Mouse (Mus musculus) gastrocnemius, adult 18-20 months (tissue): Measurements from ENCODE around the gene Olfr325. TPM values are rescaled to one million over a fixed set of nuclear protein-coding genes. Genes with fewer than 3 reads are reported as not detected.
"Not testable (repeated sequence)": the region's sequence is repeated elsewhere in the genome, so short reads cannot be mapped to it uniquely, and the experiment has no call there.

Experiments
- DNase-seq: peaks from one replicate; pipeline ENCODE4 v3.0.0; 2021; ENCODE audit warnings: low spot score
- long read RNA-seq, 2 experiments: library from polyadenylated mRNA; stranded (forward); transcript quantifications; one replicate each; pipeline ENCODE4 v2.0.0; 2021
- total RNA-seq, 2 experiments: library from RNA; stranded (reverse); gene quantifications; 2 replicates each; pipeline ENCODE4 v1.2.3; 2021

The Olfr325 gene
- not detected for total RNA-seq
- long read RNA-seq, experiment 1, result 0 reads
- long read RNA-seq, experiment 2, result 0 reads

DNA sequence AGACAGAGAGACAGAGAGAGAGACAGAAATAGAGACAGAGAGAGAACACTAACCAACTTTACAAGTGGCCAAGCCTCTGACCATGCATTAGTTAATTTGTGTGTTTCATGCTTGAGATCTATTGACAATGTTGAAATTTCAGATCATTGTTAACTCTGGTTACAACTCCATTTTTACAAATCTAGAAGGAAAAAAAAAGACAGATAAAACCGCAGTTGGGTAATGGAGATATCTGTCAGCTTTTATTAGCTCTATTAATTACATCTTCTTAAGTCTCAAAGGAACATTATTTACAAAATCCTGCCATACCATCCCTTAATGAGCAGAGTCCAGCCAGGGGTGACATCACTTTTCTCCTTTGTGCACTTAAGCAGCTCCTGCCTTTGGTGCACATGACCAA, at the start of gene Olfr325:
Gene Olfr325 (plus strand): TSS at position 301 of the 400 bp plus-strand sequence.
- no peak for DNase-seq

- not testable (repeated sequence) for DNase-seq
Observed at GRCm38 (mm10) chr11:58534736-58535135, 42.8 kb upstream of the Olfr325 start, which contains the start of gene Olfr330. TSS of gene Olfr330 (minus strand) at chr11:58534836.

DNA sequence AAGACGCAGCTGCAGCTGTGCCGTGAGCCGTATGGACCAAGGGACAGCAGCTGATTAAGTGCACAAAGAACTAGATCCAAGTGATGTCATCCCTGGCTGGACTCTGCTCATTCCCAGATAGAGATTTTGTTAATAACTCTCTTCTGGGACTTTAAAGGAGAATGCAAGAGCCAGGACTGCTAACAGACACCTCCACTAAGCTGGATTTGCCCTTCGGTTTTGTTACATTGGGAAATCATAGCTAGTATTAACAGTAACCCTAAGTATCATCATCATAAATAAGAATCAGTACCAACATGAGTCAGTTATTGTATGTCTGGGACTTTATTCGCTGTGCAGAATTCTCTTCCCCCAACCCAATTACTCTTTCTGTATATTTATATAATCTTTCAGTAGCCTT, 31.2 kb upstream of the Olfr325 start, which contains the start of gene Olfr329-ps:
Gene Olfr329-ps (minus strand): TSS at position 101 of the 400 bp plus-strand sequence.
- DNase-seq, result peak; percentile 10

GRCm38 (mm10) chr11:58555536-58555935, 22.0 kb upstream of the Olfr325 start, which contains the start of gene Olfr328:
TSS of gene Olfr328 (minus strand) at chr11:58555636.
- DNase-seq, result no peak

DNA sequence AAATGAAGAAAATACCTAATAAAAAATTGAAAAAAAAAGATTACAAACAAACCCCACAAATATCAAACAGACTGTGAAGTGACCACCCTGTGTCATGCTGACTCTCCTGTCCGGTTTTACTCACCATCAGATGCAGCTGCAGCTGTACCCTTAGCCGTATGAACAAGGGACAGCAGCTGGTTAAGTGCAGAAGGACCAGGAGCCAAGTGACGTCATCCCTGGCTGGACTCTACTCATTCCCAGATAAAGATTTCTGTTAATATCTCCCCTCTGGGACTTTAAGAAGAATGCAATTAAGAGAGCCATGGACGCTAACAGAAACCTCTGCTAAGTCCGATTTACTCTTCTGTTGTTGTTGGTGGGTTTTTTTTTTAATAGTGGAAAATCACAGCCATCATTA, 7.1 kb upstream of the Olfr325 start, which contains the start of gene Olfr224:
Gene Olfr224 (minus strand): TSS at position 149 of the 400 bp plus-strand sequence.
- peak; percentile 12 for DNase-seq

DNA sequence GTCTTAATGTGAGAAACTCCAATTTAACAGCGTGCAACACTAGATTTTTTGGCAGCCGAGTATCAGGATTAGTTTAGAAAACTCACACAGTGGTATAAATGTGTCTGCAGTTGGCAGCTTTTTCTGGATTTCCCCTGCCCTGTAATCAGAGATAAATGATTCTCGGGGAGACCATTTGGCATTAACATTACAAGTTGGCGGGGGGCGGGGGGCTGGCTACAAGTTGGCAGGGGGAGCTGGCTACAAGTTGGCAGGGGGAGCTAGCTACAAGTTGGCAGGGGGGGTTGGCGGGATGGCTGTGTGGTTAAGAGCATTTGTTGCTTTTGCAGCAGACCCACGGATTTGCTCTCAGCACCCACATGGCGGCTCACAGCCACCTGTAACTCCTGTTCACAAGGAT, 1.1 kb downstream of the Olfr325 start:
- DNase-seq, result no peak

- peak; percentile 48 for DNase-seq
Observed at GRCm38 (mm10) chr11:58587898-58588348, 10.4 kb downstream of the Olfr325 start.

DNA sequence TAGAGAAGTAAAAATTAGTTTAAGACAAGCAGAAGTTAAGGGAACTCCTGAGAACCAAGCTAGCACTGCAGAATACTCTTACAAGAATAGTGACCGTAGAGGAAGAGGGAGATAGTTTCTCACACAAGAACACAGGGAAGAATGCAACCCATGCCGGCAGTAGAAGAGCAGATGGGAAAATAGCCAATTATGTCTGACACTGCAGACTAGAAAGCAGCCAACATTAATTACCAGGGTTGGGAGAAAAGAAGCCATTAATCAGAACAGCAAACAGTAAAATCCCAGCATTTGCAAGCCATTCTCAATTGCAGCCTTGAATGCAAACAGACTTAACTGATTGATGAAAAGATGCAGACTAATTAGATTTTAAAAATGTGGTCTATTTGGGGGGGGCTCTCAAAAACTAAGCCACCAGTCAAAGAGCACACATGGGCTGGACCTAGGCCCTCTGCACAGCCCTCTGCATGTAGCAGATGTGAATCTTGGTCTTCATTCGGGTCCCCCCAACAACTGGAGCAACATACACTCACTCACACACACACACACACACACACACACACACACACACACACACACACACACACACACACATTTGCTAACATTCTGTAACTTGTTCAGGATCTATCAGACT, 11.2 kb downstream of the Olfr325 start:
- no peak for DNase-seq

GRCm38 (mm10) chr11:58594814-58595213, 17.3 kb downstream of the Olfr325 start, which contains the start of gene Olfr324:
TSS of gene Olfr324 (plus strand) at chr11:58595114.
- DNase-seq, result no peak

DNA sequence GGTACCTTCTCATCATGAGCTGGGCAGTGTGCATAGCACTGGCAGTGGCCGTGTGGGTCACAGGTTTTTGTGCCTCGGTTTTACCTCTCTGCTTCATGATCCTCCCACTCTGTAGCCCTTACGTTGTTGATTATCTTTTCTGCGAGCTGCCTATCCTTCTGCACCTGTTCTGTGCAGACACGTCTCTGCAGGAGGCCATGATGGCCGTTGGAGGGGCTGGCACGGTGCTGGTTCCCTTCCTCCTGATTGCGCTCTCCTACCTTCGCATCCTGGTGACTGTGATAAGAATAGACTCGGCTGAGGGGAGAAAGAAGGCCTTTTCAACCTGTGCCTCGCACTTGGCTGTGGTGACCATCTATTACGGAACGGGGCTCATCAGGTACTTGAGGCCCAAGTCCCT, 20.3 kb downstream of the Olfr325 start:
- no peak for DNase-seq

DNA sequence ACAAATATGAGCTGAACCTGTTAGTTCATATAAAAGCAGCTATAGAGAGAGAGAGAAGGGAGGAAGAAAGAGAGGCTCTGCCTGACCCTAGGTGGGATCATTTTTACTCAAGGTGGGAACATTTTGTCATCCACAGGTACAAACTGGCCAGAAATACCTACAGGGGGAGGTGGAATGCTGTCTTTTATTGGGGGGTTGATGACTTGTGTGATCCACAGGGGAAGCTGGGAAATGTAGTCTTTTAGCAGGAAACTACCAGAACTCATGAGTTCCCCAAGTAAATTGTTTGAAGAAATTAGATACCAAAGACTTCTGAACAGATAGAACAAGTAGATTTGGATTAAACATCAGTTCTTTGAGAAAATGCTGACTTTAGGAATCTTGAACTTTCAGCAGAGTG, 24.5 kb downstream of the Olfr325 start:
- DNase-seq, result no peak

GRCm38 (mm10) chr11:58602800-58603560, 25.4 kb downstream of the Olfr325 start:
- DNase-seq, result no peak

DNA sequence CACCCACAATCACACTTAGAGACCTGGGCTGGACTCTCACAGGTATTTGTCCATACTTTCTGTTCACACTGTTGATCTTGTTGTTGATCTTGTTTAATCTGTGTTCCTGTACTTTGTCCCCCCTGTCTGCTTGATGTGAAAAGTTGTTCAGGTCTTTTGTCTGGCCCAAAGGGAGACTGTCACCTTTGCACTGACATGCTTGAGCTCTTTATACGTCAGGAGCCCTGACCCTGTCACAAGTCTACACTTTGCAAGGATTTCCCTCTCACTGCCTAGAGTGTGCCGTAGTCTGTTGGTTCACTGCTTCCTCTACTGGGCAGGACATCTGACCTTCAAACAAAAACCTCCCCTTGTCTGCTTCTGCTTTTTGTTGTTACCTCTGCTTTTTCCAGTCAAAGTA, 27.2 kb downstream of the Olfr325 start:
- DNase-seq, result no peak

DNA sequence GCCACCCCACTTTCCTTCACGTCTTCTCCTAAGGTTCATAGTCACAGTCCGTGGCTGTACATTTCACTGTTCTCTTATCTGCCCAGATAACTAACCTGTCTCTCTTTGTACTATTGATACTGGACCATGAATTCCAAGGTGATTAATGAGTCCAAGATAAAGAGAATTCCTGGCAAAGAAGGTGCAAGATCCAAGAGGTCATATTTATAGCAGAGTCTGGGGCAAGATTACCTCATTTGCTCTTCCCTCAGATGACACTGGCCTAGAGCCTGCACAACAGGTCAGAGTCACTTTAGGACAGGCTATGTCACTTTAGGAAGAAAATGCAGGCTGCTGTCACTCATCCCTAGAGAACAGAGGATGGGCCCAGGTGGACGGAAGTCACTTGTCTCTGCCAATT, 27.7 kb downstream of the Olfr325 start:
- no peak for DNase-seq

DNA sequence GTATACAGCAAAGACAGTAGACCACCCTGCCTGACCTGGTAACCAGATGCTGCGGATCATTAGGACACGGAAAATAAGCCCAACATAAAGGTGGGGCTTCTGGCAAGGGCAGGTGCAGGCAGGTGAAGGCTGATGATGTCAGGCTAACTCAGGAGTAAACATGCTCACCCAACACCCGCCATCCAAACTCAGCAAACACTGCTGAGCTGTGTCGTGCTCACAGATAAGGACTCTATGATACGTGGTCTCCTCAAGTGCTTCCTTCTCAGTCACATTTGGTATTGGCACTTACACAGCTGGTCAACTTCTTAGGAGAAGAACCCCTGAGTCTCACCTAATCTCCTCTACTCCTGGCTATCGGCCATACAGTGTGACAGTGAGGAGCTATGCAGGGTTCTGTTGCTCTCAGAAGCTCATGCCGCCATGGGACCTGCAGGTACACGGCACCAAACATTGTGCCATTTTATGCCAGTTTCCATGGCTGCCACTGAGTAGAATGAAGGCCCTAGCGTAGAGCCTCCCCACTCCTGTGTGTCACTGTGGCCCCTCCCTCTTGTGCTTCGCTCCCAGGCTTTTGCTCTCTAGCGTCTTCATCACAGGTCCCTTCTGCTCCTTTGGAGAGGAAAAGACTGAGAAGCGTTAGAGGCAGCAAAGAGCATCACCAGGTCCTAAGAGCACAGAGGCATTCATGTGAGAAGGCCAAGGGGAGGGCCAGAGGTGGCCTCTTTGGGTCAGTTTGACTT, 28.8 kb downstream of the Olfr325 start:
- no peak for DNase-seq

DNA sequence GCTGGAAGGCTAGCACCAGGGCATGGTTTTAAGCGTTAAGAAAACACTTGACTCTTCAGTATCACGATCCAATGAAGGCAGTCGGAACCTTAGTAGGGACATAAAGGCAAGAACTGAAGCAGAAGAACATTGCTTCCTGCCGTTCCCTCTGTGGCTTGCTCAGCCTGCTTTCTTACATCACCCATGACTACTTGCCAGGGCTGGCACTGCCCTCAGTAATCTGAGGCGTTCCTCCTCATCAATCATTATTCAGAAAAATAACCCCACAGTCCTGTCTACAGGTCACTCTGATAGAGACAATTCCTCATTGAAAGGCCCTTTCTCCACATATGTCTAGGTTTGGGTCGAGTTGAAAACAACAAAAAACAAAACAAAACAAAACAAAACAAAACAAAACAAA, 29.5 kb downstream of the Olfr325 start:
- DNase-seq, result no peak

DNA sequence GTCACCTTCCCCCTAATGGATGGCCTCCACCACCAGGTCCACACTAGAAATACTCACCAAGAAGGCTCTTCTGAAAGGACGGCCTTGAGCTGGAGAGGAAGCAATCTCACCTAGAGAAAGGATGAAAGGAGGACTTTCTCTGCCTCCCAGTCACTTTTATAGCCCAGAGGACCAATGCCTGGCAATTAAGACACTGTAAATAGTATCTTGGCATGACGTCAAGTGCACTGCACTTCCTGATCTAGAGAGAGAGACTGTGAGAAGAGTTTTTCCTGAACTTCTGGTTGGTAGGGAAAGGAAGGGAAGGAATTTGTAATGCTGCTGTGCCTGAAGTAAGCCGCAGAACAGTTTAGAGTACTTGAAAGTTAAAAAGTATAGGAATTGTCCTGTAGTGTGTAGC, 35.8 kb downstream of the Olfr325 start:
- DNase-seq, result no peak

- no peak for DNase-seq
Observed at GRCm38 (mm10) chr11:58614526-58614925, 37.0 kb downstream of the Olfr325 start.

- DNase-seq, result no peak
Observed at GRCm38 (mm10) chr11:58615975-58616374, 38.4 kb downstream of the Olfr325 start, which contains the start of gene 2210407C18Rik. TSS of gene 2210407C18Rik (minus strand) at chr11:58616075.

- DNase-seq, result no peak
Observed at GRCm38 (mm10) chr11:58618369-58618768, 40.8 kb downstream of the Olfr325 start.

GRCm38 (mm10) chr11:58618793-58619192, 41.3 kb downstream of the Olfr325 start:
- no peak for DNase-seq

DNA sequence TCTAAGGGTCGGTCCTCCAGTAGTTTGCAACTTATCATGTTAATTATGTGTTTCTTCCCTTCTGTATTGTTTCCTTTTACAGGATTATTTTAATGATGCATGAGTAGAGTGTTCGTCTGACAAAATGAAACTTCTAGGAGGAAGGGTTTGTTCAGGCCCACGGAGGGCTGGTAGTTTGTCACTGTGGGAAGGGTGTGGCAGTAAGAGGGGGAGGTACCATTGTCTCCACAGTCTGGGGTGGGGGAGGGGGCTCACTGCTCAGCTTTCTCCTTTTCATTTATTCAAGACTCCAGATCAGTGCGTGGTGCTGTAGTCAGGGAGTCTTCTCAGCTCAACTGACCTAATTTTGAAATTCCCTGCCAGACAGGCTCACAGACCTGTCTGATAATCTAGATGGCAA, 48.6 kb downstream of the Olfr325 start:
- DNase-seq, result no peak
